Mouse (Mus musculus) c-Kit-positive CD71-negative TER-119-negative erythroid progenitor cells, embryonic 14.5 days (primary cell): ENCODE results near the gene Rpl22.

ENCODE experiments used
- DNase-seq: peaks from one replicate; pipeline ENCODE4 v3.0.0-alpha.2; 2013; ENCODE audit warnings: low read depth

The Rpl22 gene

GRCm38 (mm10) chr4:152325574-152326411 is at the start of gene Rpl22:
TSS of gene Rpl22 (plus strand) at chr4:152325742.
- DNase-seq: peak; percentile 93

GRCm38 (mm10) chr4:152276389-152277347 is 48.9 kb upstream of the Rpl22 start:
- DNase-seq: no peak

- DNase-seq: no peak
Measured at GRCm38 (mm10) chr4:152277916-152278315, 47.6 kb upstream of the Rpl22 start.

- DNase-seq: no peak
Measured at GRCm38 (mm10) chr4:152278986-152279385, 46.6 kb upstream of the Rpl22 start.

GRCm38 (mm10) chr4:152281601-152282000 is 43.9 kb upstream of the Rpl22 start:
- no peak for DNase-seq

GRCm38 (mm10) chr4:152282721-152283120 is 42.8 kb upstream of the Rpl22 start:
- DNase-seq: no peak

GRCm38 (mm10) chr4:152283186-152283950 is 42.2 kb upstream of the Rpl22 start:
- peak; percentile 68 for DNase-seq

GRCm38 (mm10) chr4:152285505-152285904 is 40.0 kb upstream of the Rpl22 start:
- DNase-seq: no peak

- no peak for DNase-seq
Measured at GRCm38 (mm10) chr4:152286183-152286582, 39.4 kb upstream of the Rpl22 start.

GRCm38 (mm10) chr4:152286887-152287286 is 38.7 kb upstream of the Rpl22 start:
- peak; percentile 58 for DNase-seq

- DNase-seq: no peak
Measured at GRCm38 (mm10) chr4:152287317-152288120, 38.0 kb upstream of the Rpl22 start.

- no peak for DNase-seq
Measured at GRCm38 (mm10) chr4:152288398-152288945, 37.1 kb upstream of the Rpl22 start.

- no peak for DNase-seq
Measured at GRCm38 (mm10) chr4:152290385-152290784, 35.2 kb upstream of the Rpl22 start.

- no peak for DNase-seq
Measured at GRCm38 (mm10) chr4:152290991-152291390, 34.6 kb upstream of the Rpl22 start.

- DNase-seq: no peak
Measured at GRCm38 (mm10) chr4:152291562-152291961, 34.0 kb upstream of the Rpl22 start, which contains the start of gene Hes3. TSS of gene Hes3 (minus strand) at chr4:152291662.

GRCm38 (mm10) chr4:152292102-152292765 is 33.3 kb upstream of the Rpl22 start:
- DNase-seq: no peak

GRCm38 (mm10) chr4:152294188-152294929 is 31.2 kb upstream of the Rpl22 start:
- DNase-seq: no peak

GRCm38 (mm10) chr4:152295916-152296315 is 29.6 kb upstream of the Rpl22 start:
- no peak for DNase-seq

- DNase-seq: no peak
Measured at GRCm38 (mm10) chr4:152296371-152296770, 29.2 kb upstream of the Rpl22 start.
